Comparison of ENCODE assay signal across 19 mouse cellular contexts in genomic region chr4:146492851-146493250, GRCm38 (mm10). TPM values are rescaled to one million over a fixed set of nuclear protein-coding genes. Genes with fewer than 3 reads are reported as not detected.
DNase-seq lines count a peak whose midpoint lies in the region; ATAC-seq and TF ChIP-seq lines count a peak whose summit lies in the region.
"Had no signal": no experiment of that assay in that cellular context is flagged by ENCODE, and none has a peak within 500 bp of the region (broad histone marks: within the 10 kb centered on the region; RNA-seq: fewer than 3 reads in every experiment).

No protein-coding gene starts in this region.

- no peak for TF ChIP-seq CTCF in stomach, postnatal 0 days (IDR thresholded peaks at IDR 0.05; ENCODE audit: low read depth)

- no peaks in the 10 kb centered on the region for H3K36me3 ChIP-seq in heart, embryonic 15.5 days
- no peaks in the 10 kb centered on the region for H3K36me3 ChIP-seq in midbrain, embryonic 11.5 days (ENCODE audit: control insufficient read depth, insufficient read depth, low read length)
- no peaks in the 10 kb centered on the region for H3K36me3 ChIP-seq in midbrain, embryonic 10.5 days
- H3K36me3 ChIP-seq in embryonic facial prominence, embryonic 15.5 days = no peaks in the 10 kb centered on the region
- no peaks in the 10 kb centered on the region for H3K36me3 ChIP-seq in stomach, postnatal 0 days (ENCODE audit: control insufficient read depth, insufficient read depth, low read length)
- H3K36me3 ChIP-seq: heart, embryonic 13.5 days; hindbrain, embryonic 15.5 days; limb, embryonic 13.5 days; liver, embryonic 15.5 days had no signal

- no peak overlapping the region for H3K4me2 ChIP-seq in heart, embryonic 15.5 days
- no peak overlapping the region for H3K4me2 ChIP-seq in midbrain, embryonic 11.5 days
- H3K4me2 ChIP-seq in embryonic facial prominence, embryonic 15.5 days (replicated peaks) = no peak overlapping the region
- H3K4me2 ChIP-seq in stomach, postnatal 0 days (replicated peaks; ENCODE audit: low read depth) = no peak overlapping the region
- H3K4me2 ChIP-seq: heart, embryonic 13.5 days; hindbrain, embryonic 15.5 days; limb, embryonic 13.5 days; liver, embryonic 15.5 days had no signal

- no peak for TF ChIP-seq EP300 in stomach, postnatal 0 days (optimal IDR thresholded peaks at IDR 0.05)

- DNase-seq in heart, adult 11 months = no peak
- peak; percentile 83 for DNase-seq in midbrain, embryonic 11.5 days (ENCODE audit: low spot score, missing footprints)
- no peak for DNase-seq in midbrain, embryonic 10.5 days (ENCODE audit: low spot score)
- DNase-seq in stomach, postnatal 0 days (ENCODE audit: low spot score) = no peak
- DNase-seq in B cell, adult 2 months = no peak
- DNase-seq: adrenal gland, postnatal 25 days; cerebellum, adult 2 months; gastrocnemius, postnatal 36 days; kidney, adult 11 months; kidney, postnatal 25 days; thymus, postnatal 4 days had no signal

- H3K4me1 ChIP-seq in heart, embryonic 15.5 days (replicated peaks) = no peaks in the 10 kb centered on the region
- H3K4me1 ChIP-seq in midbrain, embryonic 11.5 days (ENCODE audit: control insufficient read depth, insufficient read depth, low read length) = no peaks in the 10 kb centered on the region
- no peaks in the 10 kb centered on the region for H3K4me1 ChIP-seq in midbrain, embryonic 10.5 days
- no peaks in the 10 kb centered on the region for H3K4me1 ChIP-seq in embryonic facial prominence, embryonic 15.5 days
- no peaks in the 10 kb centered on the region for H3K4me1 ChIP-seq in stomach, postnatal 0 days (replicated peaks; ENCODE audit: control insufficient read depth, insufficient read depth)
- H3K4me1 ChIP-seq: heart, embryonic 13.5 days; hindbrain, embryonic 15.5 days; limb, embryonic 13.5 days; liver, embryonic 15.5 days had no signal

- WGBS in heart, embryonic 15.5 days = 41% methylated on average over 1 of the region's 1 CpGs
- WGBS in midbrain, embryonic 11.5 days = 51% methylated on average over 1 of the region's 1 CpGs
- WGBS in midbrain, embryonic 10.5 days = 55% methylated on average over 1 of the region's 1 CpGs
- 46% methylated on average over 1 of the region's 1 CpGs for WGBS in embryonic facial prominence, embryonic 15.5 days
- 39% methylated on average over 1 of the region's 1 CpGs for WGBS in stomach, postnatal 0 days

- H3K27ac ChIP-seq in heart, embryonic 15.5 days = no peak overlapping the region
- H3K27ac ChIP-seq in midbrain, embryonic 11.5 days (ENCODE audit: low read depth, low read length) = no peak overlapping the region
- H3K27ac ChIP-seq in midbrain, embryonic 10.5 days (replicated peaks) = no peak overlapping the region
- no peak overlapping the region for H3K27ac ChIP-seq in embryonic facial prominence, embryonic 15.5 days (replicated peaks)
- H3K27ac ChIP-seq in stomach, postnatal 0 days (replicated peaks) = no peak overlapping the region
- H3K27ac ChIP-seq: heart, embryonic 13.5 days; hindbrain, embryonic 15.5 days; limb, embryonic 13.5 days; liver, embryonic 15.5 days had no signal

- no peak overlapping the region for H3K9ac ChIP-seq in heart, embryonic 15.5 days
- no peak overlapping the region for H3K9ac ChIP-seq in midbrain, embryonic 11.5 days (ENCODE audit: low read length)
- H3K9ac ChIP-seq in embryonic facial prominence, embryonic 15.5 days = no peak overlapping the region
- H3K9ac ChIP-seq in stomach, postnatal 0 days (ENCODE audit: low read length) = no peak overlapping the region
- H3K9ac ChIP-seq: heart, embryonic 13.5 days; hindbrain, embryonic 15.5 days; limb, embryonic 13.5 days; liver, embryonic 15.5 days had no signal

- no peaks in the 10 kb centered on the region for H3K27me3 ChIP-seq in heart, embryonic 15.5 days
- H3K27me3 ChIP-seq in midbrain, embryonic 11.5 days (ENCODE audit: control insufficient read depth, insufficient read depth, low read length) = no peaks in the 10 kb centered on the region
- H3K27me3 ChIP-seq in midbrain, embryonic 10.5 days (ENCODE audit: low read depth, poor library complexity, severe bottlenecking) = no peaks in the 10 kb centered on the region
- H3K27me3 ChIP-seq in embryonic facial prominence, embryonic 15.5 days = no peaks in the 10 kb centered on the region
- H3K27me3 ChIP-seq in stomach, postnatal 0 days (ENCODE audit: control insufficient read depth, insufficient read depth, low read length) = no peaks in the 10 kb centered on the region
- H3K27me3 ChIP-seq: heart, embryonic 13.5 days; hindbrain, embryonic 15.5 days; limb, embryonic 13.5 days; liver, embryonic 15.5 days had no signal

- peaks cover 61% of the 10 kb centered on the region for H3K9me3 ChIP-seq in heart, embryonic 15.5 days (replicated peaks)
- H3K9me3 ChIP-seq in midbrain, embryonic 11.5 days (ENCODE audit: control insufficient read depth, low read length) = peaks cover 46% of the 10 kb centered on the region
- peaks cover 88% of the 10 kb centered on the region for H3K9me3 ChIP-seq in midbrain, embryonic 10.5 days (replicated peaks)
- H3K9me3 ChIP-seq in embryonic facial prominence, embryonic 15.5 days (replicated peaks) = peaks cover 47% of the 10 kb centered on the region
- H3K9me3 ChIP-seq in stomach, postnatal 0 days (ENCODE audit: control insufficient read depth, low read length) = peaks cover 12% of the 10 kb centered on the region

- no peak overlapping the region for H3K4me3 ChIP-seq in heart, embryonic 15.5 days
- no peak overlapping the region for H3K4me3 ChIP-seq in midbrain, embryonic 11.5 days (ENCODE audit: low read depth, low read length)
- H3K4me3 ChIP-seq in midbrain, embryonic 10.5 days = no peak overlapping the region
- H3K4me3 ChIP-seq in embryonic facial prominence, embryonic 15.5 days (replicated peaks) = no peak overlapping the region
- H3K4me3 ChIP-seq in stomach, postnatal 0 days (ENCODE audit: low read depth, low read length) = no peak overlapping the region
- H3K4me3 ChIP-seq: heart, embryonic 13.5 days; hindbrain, embryonic 15.5 days; limb, embryonic 13.5 days; liver, embryonic 15.5 days had no signal

- 0 out of 2 replicates have a peak, but pooled peaks have one; percentile 36 for ATAC-seq in heart, embryonic 15.5 days (replicated peaks; ENCODE audit: insufficient number of reproducible peaks, insufficient read depth, low FRiP score, low read depth)
- 0 out of 2 replicates have a peak, but pooled peaks have one; percentile 4 for ATAC-seq in midbrain, embryonic 11.5 days (ENCODE audit: low FRiP score)
- peak; percentile 36; the same call in 1 of the 2 replicates for ATAC-seq in embryonic facial prominence, embryonic 15.5 days (ENCODE audit: insufficient number of reproducible peaks, low FRiP score, low TSS enrichment, low read depth)
- peak; percentile 58; the same call in 1 of the 2 replicates for ATAC-seq in stomach, postnatal 0 days (ENCODE audit: low FRiP score, low TSS enrichment)
- ATAC-seq: activated CD4-positive, CD25-positive, alpha-beta regulatory T cell, adult 4 months; forebrain, embryonic 14.5 days had no signal

RNA-seq across cellular contexts. Expression of gene Zfp981, which starts 9.0 kb away (rescaled TPM):
- polyA plus RNA-seq in heart, embryonic 15.5 days (2015; fragmentation: Nextera tagmentation; extraction: Ambion mirVana) = 0.08 and 0.10 TPM in 2 replicates
- not detected in 2 replicates for polyA plus RNA-seq in midbrain, embryonic 11.5 days (2014; fragmentation: Nextera tagmentation; extraction: Ambion mirVana)
- 0.11 TPM in 1 of 2 replicates, not detected in the other for polyA plus RNA-seq in midbrain, embryonic 10.5 days (2016; fragmentation: Nextera tagmentation; extraction: Ambion mirVana)
- 0.05 TPM in 1 of 2 replicates, not detected in the other for polyA plus RNA-seq in embryonic facial prominence, embryonic 15.5 days (2015; fragmentation: Nextera tagmentation; extraction: Ambion mirVana)
- polyA plus RNA-seq in stomach, postnatal 0 days (2015; fragmentation: Nextera tagmentation; extraction: Ambion mirVana) = 0.04 TPM in 1 of 2 replicates, not detected in the other
- polyA plus RNA-seq: heart, embryonic 13.5 days had no signal

RNA-seq across cellular contexts. Expression of gene Zfp992, which starts 44.0 kb away (rescaled TPM):
- polyA plus RNA-seq in heart, embryonic 15.5 days (2015; fragmentation: Nextera tagmentation; extraction: Ambion mirVana) = 2.3 and 2.5 TPM in 2 replicates
- 2.8 and 3.4 TPM in 2 replicates for polyA plus RNA-seq in midbrain, embryonic 11.5 days (2014; fragmentation: Nextera tagmentation; extraction: Ambion mirVana)
- polyA plus RNA-seq in midbrain, embryonic 10.5 days (2016; fragmentation: Nextera tagmentation; extraction: Ambion mirVana) = 3.5 and 3.7 TPM in 2 replicates
- polyA plus RNA-seq in embryonic facial prominence, embryonic 15.5 days (2015; fragmentation: Nextera tagmentation; extraction: Ambion mirVana) = 1.8 and 2.3 TPM in 2 replicates
- polyA plus RNA-seq in stomach, postnatal 0 days (2015; fragmentation: Nextera tagmentation; extraction: Ambion mirVana) = 1.2 and 1.5 TPM in 2 replicates

Comparison
In these comparisons a context has a peak if more than half of its experiments do, and no peak if none do; other contexts are left out.
1. ATAC-seq: peak in every context shown above with its lines; median percentile 58 in stomach, postnatal 0 days; 36 in heart, embryonic 15.5 days; 36 in embryonic facial prominence, embryonic 15.5 days; 4 in midbrain, embryonic 11.5 days.